Mouse (Mus musculus) small intestine, adult 2 months (tissue): ENCODE data around the gene Gm572. TPM values are rescaled to one million over a fixed set of nuclear protein-coding genes. Genes with fewer than 3 reads are reported as not detected.

Experiments used
- H3K27ac ChIP-seq: fragments of 200-500 bp; 2 replicates; pipeline ENCODE4 v1.5.1; 2012; ENCODE audit warnings: low read depth, low read length, control low read depth, inconsistent platforms; ENCODE audit not compliant: insufficient read depth
- H3K27me3 ChIP-seq: fragments of 200-500 bp; 2 replicates; pipeline ENCODE4 v1.6.1; 2012; ENCODE audit warnings: mild to moderate bottlenecking, moderate library complexity, low read length, inconsistent platforms; ENCODE audit not compliant: control insufficient read depth, insufficient read depth
- H3K36me3 ChIP-seq: fragments of 200-500 bp; 2 replicates; pipeline ENCODE4 v1.6.1; 2012; ENCODE audit warnings: mild to moderate bottlenecking, low read length, control low read depth, inconsistent platforms; ENCODE audit not compliant: control insufficient read depth, insufficient read depth
- H3K4me1 ChIP-seq: fragments of 200-500 bp; 2 replicates; pipeline ENCODE4 v1.6.1; 2012; ENCODE audit warnings: low read length, inconsistent platforms, mixed read lengths; ENCODE audit not compliant: control insufficient read depth, insufficient read depth, insufficient read length
- H3K4me3 ChIP-seq: fragments of 200-500 bp; 2 replicates; pipeline ENCODE4 v1.5.1; 2012; ENCODE audit warnings: low read depth, mild to moderate bottlenecking, control low read depth, inconsistent platforms, low read length, moderate library complexity
- CTCF ChIP-seq: fragments of 200-500 bp; IDR thresholded peaks from 2 replicates; pipeline ENCODE4 v1.5.1; 2012; ENCODE audit warnings: low read depth, mild to moderate bottlenecking, control low read depth, inconsistent platforms, low read length, moderate library complexity, mixed read lengths; ENCODE audit not compliant: insufficient replicate concordance, insufficient read length; ENCODE audit errors: extremely low read depth
- POLR2A ChIP-seq: fragments of 200-500 bp; IDR thresholded peaks from 2 replicates; pipeline ENCODE4 v1.6.1; 2012; ENCODE audit warnings: low read depth, mild to moderate bottlenecking, control low read depth, inconsistent platforms, low read length, moderate library complexity
- WGBS: fragments of 180-500 bp; shearing (Covaris S2); methylation state at CpG from one replicate; pipeline ENCODE4 v1.1.7; 2018; 5-methylcytosine and 5-hydroxymethylcytosine counted together
- polyA plus RNA-seq: library from polyadenylated mRNA; depleted of rRNA; stranded (reverse); fragments of >200 nt; gene quantifications from 2 replicates; pipeline ENCODE4 v1.2.3, GENCODE M21; 2012

Gene Gm572
- polyA plus RNA-seq, 1 experiment = 0.08 TPM

DNA sequence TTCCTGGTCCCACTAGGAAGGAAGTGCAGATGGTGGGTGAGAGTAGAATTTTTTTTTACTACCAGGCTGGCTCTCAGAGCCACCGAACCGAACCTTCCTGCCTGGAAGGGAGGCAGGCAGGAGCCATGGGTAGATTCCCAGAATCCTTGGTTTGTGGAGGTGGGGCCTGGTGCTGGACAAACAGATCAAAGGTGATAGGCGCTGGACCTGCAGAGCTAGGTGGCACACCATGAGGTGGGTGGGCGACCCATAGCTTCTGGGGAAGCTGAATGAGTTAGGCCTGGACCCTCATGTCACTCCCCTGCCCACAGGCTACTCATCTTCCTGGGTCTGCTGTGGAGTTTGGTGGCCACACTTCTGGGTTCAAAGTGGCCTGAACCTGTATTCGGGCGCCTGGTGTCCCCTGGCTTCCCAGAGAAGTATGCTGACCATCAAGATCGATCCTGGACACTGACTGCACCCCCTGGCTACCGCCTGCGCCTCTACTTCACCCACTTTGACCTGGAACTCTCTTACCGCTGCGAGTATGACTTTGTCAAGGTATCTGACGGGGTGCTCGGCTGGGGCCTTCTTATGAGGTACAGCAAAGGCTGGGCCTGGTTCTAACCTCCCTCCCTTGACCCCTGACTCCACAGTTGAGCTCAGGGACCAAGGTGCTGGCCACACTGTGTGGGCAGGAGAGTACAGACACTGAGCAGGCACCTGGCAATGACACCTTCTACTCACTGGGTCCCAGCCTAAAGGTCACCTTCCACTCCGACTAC, 40.6 kb upstream of the Gm572 start, which contains the start of gene Masp2:
Gene Masp2, plus strand, starts transcription at position 198 of the 764 bp plus-strand sequence.
- Histone ChIP-seq H3K4me3 (no peak within 1 kb of the TSS), H3K27me3 (no peaks in the 10 kb centered on the region), H3K4me1 (peaks cover 3% of the 10 kb centered on the region; the same call in 1 of the 2 replicates), H3K36me3 (no peaks in the 10 kb centered on the region), H3K27ac (no peak within 1 kb of the TSS)
- 90% methylated on average over 14 of the region's 14 CpGs for WGBS
- TF ChIP-seq CTCF = no peak
- TF ChIP-seq POLR2A = no peak

DNA sequence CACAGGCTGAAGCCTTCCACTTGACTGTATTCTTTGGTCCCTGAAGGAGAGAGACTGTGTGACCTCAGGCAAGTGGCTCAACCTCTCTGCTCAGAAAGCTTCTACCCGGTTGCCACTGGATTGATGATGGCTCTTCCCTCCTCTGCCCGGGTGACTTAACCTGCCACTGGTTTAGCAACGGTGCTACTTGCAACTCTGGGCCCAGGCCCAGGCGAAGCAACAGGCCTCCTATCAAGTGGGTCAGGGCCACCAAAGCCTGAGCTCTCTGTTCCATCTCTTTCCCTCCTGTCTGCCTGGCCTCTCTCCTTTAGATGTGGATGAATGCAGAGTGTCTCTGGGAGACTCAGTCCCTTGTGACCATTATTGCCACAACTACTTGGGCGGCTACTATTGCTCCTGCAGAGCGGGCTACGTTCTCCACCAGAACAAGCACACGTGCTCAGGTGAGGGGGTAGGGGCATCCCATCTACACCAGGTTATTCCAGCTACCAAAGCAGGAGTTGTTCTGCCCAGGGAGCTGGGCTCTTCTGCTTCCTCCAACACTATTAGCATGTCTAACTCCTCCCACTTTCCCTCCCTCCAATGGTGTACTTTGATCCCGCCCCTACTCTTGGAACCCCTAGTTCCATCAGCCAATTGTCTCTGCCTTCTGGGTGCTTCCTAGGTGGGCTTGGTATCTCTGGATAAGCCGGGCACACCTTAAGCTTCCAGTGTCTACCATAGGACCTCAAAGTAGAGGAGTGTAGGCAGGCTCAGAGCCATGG, 39.6 kb upstream of the Gm572 start:
- WGBS = 77% methylated on average over 10 of the region's 10 CpGs
- H3K4me3 ChIP-seq = no peak overlapping the region
- H3K36me3 ChIP-seq = no peaks in the 10 kb centered on the region
- TF ChIP-seq CTCF (no peak), POLR2A (no peak)
- peaks cover 3% of the 10 kb centered on the region; the same call in 1 of the 2 replicates for H3K4me1 ChIP-seq
- H3K27ac ChIP-seq = no peak overlapping the region
- H3K27me3 ChIP-seq = no peaks in the 10 kb centered on the region

DNA sequence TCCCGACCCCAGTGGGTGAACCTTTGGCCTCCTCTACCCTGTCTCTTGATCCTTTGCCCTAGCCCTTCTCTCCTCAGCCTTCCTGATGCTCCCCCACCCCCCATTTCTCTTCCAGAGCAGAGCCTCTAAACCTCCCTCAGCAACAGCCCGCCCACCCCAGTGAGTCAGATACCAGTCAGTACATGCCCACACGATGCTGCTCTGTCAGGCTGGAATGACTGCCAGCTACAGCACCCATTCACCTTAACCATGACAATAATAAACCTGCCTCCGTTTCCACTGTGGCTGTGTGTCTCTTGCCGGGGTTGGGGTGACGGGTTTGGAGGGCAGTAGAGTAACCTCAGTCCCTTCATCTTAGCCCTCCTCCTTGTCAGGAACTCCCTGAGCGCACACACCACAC, 39.0 kb upstream of the Gm572 start:
- H3K27ac ChIP-seq = no peak overlapping the region
- peaks cover 3% of the 10 kb centered on the region; the same call in 1 of the 2 replicates for H3K4me1 ChIP-seq

DNA sequence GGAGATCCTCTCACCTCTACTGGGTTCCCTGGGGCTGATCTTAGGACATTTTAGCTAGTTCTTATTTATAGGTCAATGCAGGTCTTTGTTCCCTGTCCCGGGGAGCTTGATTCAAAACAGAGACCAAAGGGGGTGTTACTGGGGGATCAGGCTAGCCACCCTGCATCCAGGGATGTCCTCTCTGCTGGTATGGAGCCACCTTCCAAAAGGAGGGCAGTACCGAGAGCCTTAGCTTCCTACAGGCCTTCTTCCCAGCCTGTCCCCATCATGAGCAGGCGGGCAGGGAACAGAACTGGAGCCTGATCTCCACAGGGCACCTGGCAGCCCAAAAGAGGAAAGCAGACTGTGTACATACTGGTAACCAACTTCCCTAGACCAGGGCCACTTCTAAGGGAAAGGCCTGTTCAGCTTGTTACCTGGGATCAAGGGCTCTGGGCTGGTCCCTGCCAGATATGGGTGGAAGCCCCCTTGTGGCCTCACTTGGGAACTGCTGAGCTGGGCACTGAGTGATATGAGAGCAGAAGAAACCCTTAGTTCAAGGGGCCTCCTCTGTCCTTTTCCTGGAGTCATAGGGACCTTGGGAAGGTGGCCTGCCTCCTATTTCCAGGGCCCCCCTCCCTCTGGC, 38.5 kb upstream of the Gm572 start:
- WGBS = 95% methylated on average over 3 of the region's 3 CpGs
- TF ChIP-seq POLR2A (no peak), CTCF (peak; percentile 68; the same call in 1 of the 2 replicates)
- H3K36me3 ChIP-seq = no peaks in the 10 kb centered on the region
- H3K27ac ChIP-seq = no peak overlapping the region
- H3K4me1 ChIP-seq = peaks cover 3% of the 10 kb centered on the region; the same call in 1 of the 2 replicates
- H3K27me3 ChIP-seq = no peaks in the 10 kb centered on the region
- H3K4me3 ChIP-seq = no peak overlapping the region

More for the DNA sequence above, 39.0 kb upstream of the Gm572 start:
- 72% methylated on average over 7 of the region's 7 CpGs for WGBS
- TF ChIP-seq CTCF = no peak
- no peak for TF ChIP-seq POLR2A
- Histone ChIP-seq H3K36me3 (no peaks in the 10 kb centered on the region), H3K4me3 (no peak overlapping the region), H3K27me3 (no peaks in the 10 kb centered on the region)

DNA sequence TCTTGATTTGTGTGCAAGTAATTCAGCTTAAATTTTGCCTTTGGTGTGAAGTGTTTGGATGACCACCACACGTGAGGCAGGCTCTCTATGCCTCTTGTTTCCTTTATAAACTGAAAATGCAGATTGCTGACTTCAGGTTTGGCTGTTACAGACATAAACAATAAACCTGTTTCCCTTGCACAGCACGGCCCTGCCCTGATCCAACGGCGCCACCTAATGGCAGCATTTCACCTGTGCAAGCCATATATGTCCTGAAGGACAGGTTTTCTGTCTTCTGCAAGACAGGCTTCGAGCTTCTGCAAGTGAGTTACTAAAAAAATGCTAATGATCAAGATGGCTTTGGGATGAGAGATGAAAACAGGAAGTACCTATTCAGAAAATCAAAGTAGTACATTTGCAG, 35.4 kb upstream of the Gm572 start:
- Histone ChIP-seq H3K27me3 (no peaks in the 10 kb centered on the region), H3K27ac (no peak overlapping the region), H3K36me3 (peaks cover 6% of the 10 kb centered on the region), H3K4me1 (no peaks in the 10 kb centered on the region), H3K4me3 (no peak overlapping the region)
- TF ChIP-seq POLR2A = no peak
- peak; percentile 77; the same call in 1 of the 2 replicates for TF ChIP-seq CTCF
- whole genome bisulfite sequencing = 7% methylated on average over 5 of the region's 5 CpGs

DNA sequence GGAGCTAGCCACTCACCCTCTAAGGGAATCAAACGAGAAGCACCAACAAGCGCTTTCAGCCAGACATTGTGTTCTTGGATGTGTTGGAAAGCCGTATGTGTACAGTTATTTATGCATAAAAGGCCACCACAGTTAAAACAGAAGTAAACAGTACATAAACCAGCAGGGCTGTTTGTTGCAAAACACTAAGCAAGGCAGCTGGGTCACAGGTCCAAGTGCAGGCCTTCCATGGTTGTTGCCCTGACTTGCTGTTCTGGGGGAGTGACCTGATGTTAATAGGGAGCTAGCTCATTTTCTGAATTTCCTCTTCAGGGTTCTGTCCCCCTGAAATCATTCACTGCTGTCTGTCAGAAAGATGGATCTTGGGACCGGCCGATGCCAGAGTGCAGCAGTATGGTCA, 33.3 kb upstream of the Gm572 start:
- Histone ChIP-seq H3K4me1 (no peaks in the 10 kb centered on the region), H3K36me3 (peaks cover 20% of the 10 kb centered on the region), H3K27me3 (no peaks in the 10 kb centered on the region), H3K27ac (no peak overlapping the region), H3K4me3 (no peak overlapping the region)
- 80% methylated on average over 5 of the region's 5 CpGs for WGBS
- no peak for TF ChIP-seq POLR2A
- TF ChIP-seq CTCF = no peak
